Mouse (Mus musculus) stomach, postnatal 0 days (tissue): Measurements from ENCODE around the gene Cxcl2.

ENCODE experiments used
- CTCF ChIP-seq: IDR thresholded peaks from 2 replicates; pipeline ENCODE4 v1.5.1; 2016; ENCODE audit warnings: antibody characterized with exemption, low read depth, mild to moderate bottlenecking, moderate library complexity
- EP300 ChIP-seq: optimal IDR thresholded peaks from 2 replicates; pipeline ENCODE3; 2016; ENCODE audit warnings: antibody characterized with exemption

- no peak for TF ChIP-seq CTCF
- TF ChIP-seq EP300 = no peak
Observed at GRCm38 (mm10) chr5:90900147-90900546, 3.5 kb upstream of the Cxcl2 start.
